ENCODE assay signal across 8 mouse cellular contexts in genomic region chr17:80729080-80729749, GRCm38 (mm10). TPM values are rescaled to one million over a fixed set of nuclear protein-coding genes. Genes with fewer than 3 reads are reported as not detected.
A peak's percentile ranks its signal among the peaks of the same experiment; 100 is the strongest.
DNase-seq lines count a peak whose midpoint lies in the region; ATAC-seq and TF ChIP-seq lines count a peak whose summit lies in the region.

No protein-coding gene starts in this region.

- no peak for TF ChIP-seq CTCF in thymus, adult 2 months (IDR thresholded peaks at IDR 0.05; ENCODE audit: borderline replicate concordance, control insufficient read depth, extremely low read depth, insufficient read depth, low read length, poor library complexity)

- 30% methylated on average over 9 of the region's 9 CpGs for WGBS in forebrain, embryonic 10.5 days
- WGBS in forebrain, embryonic 11.5 days = 22% methylated on average over 9 of the region's 9 CpGs
- 84% methylated on average over 9 of the region's 9 CpGs for WGBS in thymus, adult 2 months
- 27% methylated on average over 9 of the region's 9 CpGs for WGBS in limb, embryonic 13.5 days
- 23% methylated on average over 9 of the region's 9 CpGs for WGBS in stomach, embryonic 16.5 days

- peaks cover 24% of the 10 kb centered on the region for H3K4me1 ChIP-seq in forebrain, embryonic 10.5 days
- H3K4me1 ChIP-seq in forebrain, embryonic 11.5 days (replicated peaks; ENCODE audit: control insufficient read depth, insufficient read depth, low read length) = no peaks in the 10 kb centered on the region; the same call in 1 of the 2 replicates
- peaks cover 9% of the 10 kb centered on the region for H3K4me1 ChIP-seq in thymus, adult 2 months (replicated peaks; ENCODE audit: control insufficient read depth, insufficient read depth, low read length)
- H3K4me1 ChIP-seq in limb, embryonic 13.5 days = peaks cover 30% of the 10 kb centered on the region
- H3K4me1 ChIP-seq in stomach, embryonic 16.5 days (ENCODE audit: control insufficient read depth, insufficient read depth, low read length) = peaks cover 26% of the 10 kb centered on the region

- H3K27me3 ChIP-seq in forebrain, embryonic 10.5 days (ENCODE audit: poor library complexity, severe bottlenecking) = no peaks in the 10 kb centered on the region
- no peaks in the 10 kb centered on the region for H3K27me3 ChIP-seq in forebrain, embryonic 11.5 days (ENCODE audit: control insufficient read depth, insufficient read depth, low read length)
- H3K27me3 ChIP-seq in thymus, adult 2 months (ENCODE audit: control insufficient read depth, insufficient read depth, low read length) = no peaks in the 10 kb centered on the region
- H3K27me3 ChIP-seq in limb, embryonic 13.5 days = no peaks in the 10 kb centered on the region
- no peaks in the 10 kb centered on the region for H3K27me3 ChIP-seq in stomach, embryonic 16.5 days (ENCODE audit: control insufficient read depth, insufficient read depth, low read length)

- no peak for ATAC-seq in forebrain, embryonic 11.5 days (replicated peaks; ENCODE audit: low FRiP score)
- ATAC-seq in limb, embryonic 13.5 days (ENCODE audit: low FRiP score, low read depth) = no peak
- no peak for ATAC-seq in stomach, embryonic 16.5 days (ENCODE audit: insufficient read depth, low FRiP score)

- H3K4me2 ChIP-seq in forebrain, embryonic 11.5 days (ENCODE audit: low read depth, low read length, severe bottlenecking) = no peak overlapping the region; the same call in 1 of the 2 replicates
- peak overlapping the region; percentile 83 for H3K4me2 ChIP-seq in limb, embryonic 13.5 days (replicated peaks)
- H3K4me2 ChIP-seq in stomach, embryonic 16.5 days (ENCODE audit: low read depth, low read length) = peak overlapping the region; percentile 88

- no peak overlapping the region for H3K27ac ChIP-seq in forebrain, embryonic 10.5 days
- no peak overlapping the region for H3K27ac ChIP-seq in forebrain, embryonic 11.5 days (ENCODE audit: low read depth, low read length)
- H3K27ac ChIP-seq in thymus, adult 2 months (ENCODE audit: control insufficient read depth, insufficient read depth, low read length) = peak overlapping the region; percentile 32; the same call in 1 of the 2 replicates
- no peak overlapping the region for H3K27ac ChIP-seq in limb, embryonic 13.5 days
- peak overlapping the region; percentile 100 for H3K27ac ChIP-seq in stomach, embryonic 16.5 days (ENCODE audit: low read length)

- DNase-seq in forebrain, embryonic 10.5 days (ENCODE audit: extremely low spot score, low spot score) = no peak
- no peak for DNase-seq in forebrain, embryonic 11.5 days (ENCODE audit: low spot score)
- no peak for DNase-seq in thymus, adult 2 months
- DNase-seq in thymus, postnatal 14 days = no peak
- no peak for DNase-seq in gastrocnemius, postnatal 10 days
- no peak for DNase-seq in cerebellum, adult 8-10 months

- H3K36me3 ChIP-seq in forebrain, embryonic 10.5 days (replicated peaks) = peaks cover 9% of the 10 kb centered on the region
- no peaks in the 10 kb centered on the region for H3K36me3 ChIP-seq in forebrain, embryonic 11.5 days (ENCODE audit: control insufficient read depth, insufficient read depth, low read length)
- no peaks in the 10 kb centered on the region for H3K36me3 ChIP-seq in thymus, adult 2 months (ENCODE audit: control insufficient read depth, insufficient read depth, low read length)
- no peaks in the 10 kb centered on the region; the same call in 1 of the 2 replicates for H3K36me3 ChIP-seq in limb, embryonic 13.5 days
- H3K36me3 ChIP-seq in stomach, embryonic 16.5 days (ENCODE audit: control insufficient read depth, insufficient read depth, low read length) = peaks cover 5% of the 10 kb centered on the region; the same call in 1 of the 2 replicates

- no peak for TF ChIP-seq POLR2A in thymus, adult 2 months (IDR thresholded peaks at IDR 0.05; ENCODE audit: control insufficient read depth, extremely low read depth, insufficient read depth, low read length, poor library complexity)

- H3K4me3 ChIP-seq in forebrain, embryonic 10.5 days = peak overlapping the region; percentile 98
- no peak overlapping the region for H3K4me3 ChIP-seq in forebrain, embryonic 11.5 days (ENCODE audit: low read depth, low read length)
- H3K4me3 ChIP-seq in thymus, adult 2 months (ENCODE audit: control insufficient read depth, insufficient read depth, low read length) = no peak overlapping the region
- H3K4me3 ChIP-seq in limb, embryonic 13.5 days = no peak overlapping the region
- peak overlapping the region; percentile 18; the same call in 1 of the 2 replicates for H3K4me3 ChIP-seq in stomach, embryonic 16.5 days (replicated peaks; ENCODE audit: low read length)

- no peak overlapping the region for H3K9ac ChIP-seq in forebrain, embryonic 11.5 days (ENCODE audit: low read length)
- H3K9ac ChIP-seq in limb, embryonic 13.5 days = no peak overlapping the region
- peak overlapping the region; percentile 47; the same call in 1 of the 2 replicates for H3K9ac ChIP-seq in stomach, embryonic 16.5 days (ENCODE audit: low read length)

- H3K9me3 ChIP-seq in forebrain, embryonic 10.5 days = peaks cover 3% of the 10 kb centered on the region; the same call in 1 of the 2 replicates
- H3K9me3 ChIP-seq in forebrain, embryonic 11.5 days (ENCODE audit: control insufficient read depth, low read length) = no peaks in the 10 kb centered on the region
- no peaks in the 10 kb centered on the region for H3K9me3 ChIP-seq in limb, embryonic 13.5 days
- no peaks in the 10 kb centered on the region for H3K9me3 ChIP-seq in stomach, embryonic 16.5 days (replicated peaks; ENCODE audit: control insufficient read depth, low read length)

RNA-seq across cellular contexts. Expression of gene Map4k3, which starts 0.9 kb away (rescaled TPM):
- 13.9 and 15.9 TPM in 2 replicates for polyA plus RNA-seq in forebrain, embryonic 10.5 days (2016; fragmentation: Nextera tagmentation; extraction: Ambion mirVana)
- polyA plus RNA-seq in forebrain, embryonic 11.5 days (2014; fragmentation: Nextera tagmentation; extraction: Ambion mirVana) = 26.6 and 28.1 TPM in 2 replicates
- 5.1 and 5.9 TPM in 2 replicates for polyA plus RNA-seq in thymus, adult 2 months (2012; rRNA removed)
- polyA plus RNA-seq in limb, embryonic 13.5 days (2015; fragmentation: Nextera tagmentation; extraction: Ambion mirVana) = 29.0 and 31.7 TPM in 2 replicates
- 20.0 and 21.5 TPM in 2 replicates for polyA plus RNA-seq in stomach, embryonic 16.5 days (2015; fragmentation: Nextera tagmentation; extraction: Ambion mirVana)
- 10 to 100 TPM; 21.8 to 28.5 TPM for total RNA-seq in gastrocnemius, postnatal 10 days (2021)

Comparison
In these comparisons a context has a peak if more than half of its experiments do, and no peak if none do; other contexts are left out.
1. H3K4me3 ChIP-seq: peak in forebrain, embryonic 10.5 days (single experiment) and stomach, embryonic 16.5 days (single experiment); none in forebrain, embryonic 11.5 days (single experiment), thymus, adult 2 months (single experiment) and limb, embryonic 13.5 days (single experiment).
2. H3K27ac ChIP-seq: peak in thymus, adult 2 months (single experiment) and stomach, embryonic 16.5 days (single experiment); none in forebrain, embryonic 10.5 days (single experiment), forebrain, embryonic 11.5 days (single experiment) and limb, embryonic 13.5 days (single experiment).